Mouse (Mus musculus) myocyte (in vitro differentiated cells): ENCODE measurements around the gene Cfap61. TPM values are rescaled to one million over a fixed set of nuclear protein-coding genes. Genes with fewer than 3 reads are reported as not detected.

ENCODE experiments used
- H3K27me3 ChIP-seq: one replicate; pipeline ENCODE4 v1.6.1; 2011; ENCODE audit not compliant: control insufficient read depth, insufficient read depth, insufficient read length
- H3K36me3 ChIP-seq: one replicate; pipeline ENCODE4 v1.6.1; 2011; ENCODE audit not compliant: control insufficient read depth, insufficient read depth
- H3K4me2 ChIP-seq: one replicate; pipeline ENCODE4 v1.6.1; 2011; ENCODE audit warnings: low read depth, control low read depth
- H3K4me3 ChIP-seq: one replicate; pipeline ENCODE4 v1.5.1; 2011; ENCODE audit warnings: mild to moderate bottlenecking, control low read depth, moderate library complexity
- H3K79me2 ChIP-seq: one replicate; pipeline ENCODE4 v1.6.1; 2011; ENCODE audit not compliant: control insufficient read depth, insufficient read depth
- H3ac ChIP-seq: one replicate; pipeline ENCODE4 v1.6.1; 2011; ENCODE audit not compliant: control insufficient read depth, insufficient read length
- CEBPB ChIP-seq: IDR thresholded peaks from 2 replicates; pipeline ENCODE4 v1.6.1; 2011; ENCODE audit warnings: mild to moderate bottlenecking, moderate library complexity; ENCODE audit not compliant: poor library complexity, insufficient read depth, severe bottlenecking
- E2F4 ChIP-seq: IDR thresholded peaks from one replicate; pipeline ENCODE4 v1.6.1; 2011; ENCODE audit warnings: mild to moderate bottlenecking, control low read depth, moderate library complexity; ENCODE audit not compliant: insufficient read depth
- MAX ChIP-seq: IDR thresholded peaks from one replicate; pipeline ENCODE4 v1.6.1; 2011; ENCODE audit warnings: low read depth, mild to moderate bottlenecking, control low read depth
- MYOD1 ChIP-seq, 3 experiments: IDR thresholded peaks; one replicate each; pipeline ENCODE4 v1.6.1; 2011; ENCODE audit warnings: control low read depth in 2 of 3, low read depth in 2 of 3, mild to moderate bottlenecking in 2 of 3, moderate library complexity in 1 of 3; ENCODE audit not compliant: insufficient read length in 2 of 3, control insufficient read depth in 1 of 3
- MYOG ChIP-seq, 3 experiments: IDR thresholded peaks; one replicate each; pipeline ENCODE4 v1.6.1; 2011; ENCODE audit warnings: control low read depth in 2 of 3, low read depth in 2 of 3, mild to moderate bottlenecking in 2 of 3; ENCODE audit not compliant: insufficient read length in 2 of 3, control insufficient read depth in 1 of 3, insufficient read depth in 1 of 3
- POLR2A ChIP-seq: IDR thresholded peaks from one replicate; pipeline ENCODE4 v1.6.1; 2011; ENCODE audit warnings: low read depth, mild to moderate bottlenecking, control low read depth, moderate library complexity; ENCODE audit not compliant: insufficient read length
- POLR2AphosphoS2 ChIP-seq: IDR thresholded peaks from one replicate; pipeline ENCODE4 v1.6.1; 2011; ENCODE audit warnings: low read depth, control low read depth; ENCODE audit not compliant: insufficient read length
- REST ChIP-seq: IDR thresholded peaks from one replicate; pipeline ENCODE4 v1.6.1; 2011; ENCODE audit warnings: mild to moderate bottlenecking, control low read depth, moderate library complexity; ENCODE audit not compliant: insufficient read depth, insufficient read length
- SRF ChIP-seq: IDR thresholded peaks from one replicate; pipeline ENCODE4 v1.6.1; 2011; ENCODE audit warnings: low read depth; ENCODE audit not compliant: control insufficient read depth, insufficient read length
- TCF12 ChIP-seq: IDR thresholded peaks from one replicate; pipeline ENCODE4 v1.6.1; 2011; ENCODE audit warnings: mild to moderate bottlenecking, control low read depth; ENCODE audit not compliant: poor library complexity, insufficient read depth, severe bottlenecking
- TCF3 ChIP-seq: IDR thresholded peaks from one replicate; pipeline ENCODE4 v1.6.1; 2011; ENCODE audit warnings: low read depth, control low read depth; ENCODE audit not compliant: insufficient read length
- USF1 ChIP-seq: IDR thresholded peaks from one replicate; pipeline ENCODE4 v1.6.1; 2011; ENCODE audit warnings: low read depth, mild to moderate bottlenecking, control low read depth, moderate library complexity
- polyA plus RNA-seq: library from polyadenylated mRNA; unstranded; fragments of >200 nt; fragmentation: generic; extraction: Trizol; gene quantifications from one replicate; pipeline ENCODE4 v1.2.1, GENCODE M21; 2012; ENCODE audit warnings: missing spikeins

The Cfap61 gene
- polyA plus RNA-seq, 1 experiment: 0.06 TPM

DNA sequence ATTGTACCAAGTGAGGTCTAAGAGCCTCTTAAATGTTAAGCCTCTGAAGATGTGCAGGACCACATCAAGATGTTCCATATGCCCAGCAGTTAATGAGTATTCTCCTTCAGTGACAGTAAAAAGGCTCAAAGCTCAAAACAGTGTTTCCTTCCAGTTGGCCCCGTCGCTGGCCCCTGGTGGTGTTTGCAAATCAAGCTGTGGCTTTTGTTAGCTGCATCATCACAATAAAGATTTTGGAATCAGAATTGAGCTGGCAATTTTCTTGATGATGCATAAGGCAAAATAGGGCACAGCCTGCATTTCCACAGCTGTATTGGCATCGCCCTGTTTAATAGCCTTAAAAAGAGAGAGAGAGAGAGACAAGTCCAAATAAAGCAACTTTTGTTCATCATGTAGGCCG lies 45.0 kb downstream of the Cfap61 start:
- no peak overlapping the region for H3K4me2 ChIP-seq
- no peak overlapping the region for H3ac ChIP-seq
- TF ChIP-seq MYOD1 (IDR thresholded peaks at IDR 0.05; ENCODE audit: control insufficient read depth in 1 of 3, insufficient read length in 2 of 3, low read depth in 2 of 3): no peak
- no peak for TF ChIP-seq TCF12
- no peak for TF ChIP-seq TCF3
- TF ChIP-seq MYOG (IDR thresholded peaks at IDR 0.05; ENCODE audit: control insufficient read depth in 1 of 3, insufficient read depth in 1 of 3, insufficient read length in 2 of 3, low read depth in 2 of 3): no peak
- TF ChIP-seq E2F4: no peak
- no peak for TF ChIP-seq CEBPB
- no peak for TF ChIP-seq SRF
- no peak for TF ChIP-seq POLR2AphosphoS2
- TF ChIP-seq REST: no peak
- no peak for TF ChIP-seq USF1
- TF ChIP-seq MAX: no peak
- no peak for TF ChIP-seq POLR2A
- H3K36me3 ChIP-seq: no peaks in the 10 kb centered on the region
- no peaks in the 10 kb centered on the region for H3K79me2 ChIP-seq
- no peak overlapping the region for H3K4me3 ChIP-seq
- H3K27me3 ChIP-seq: peaks cover 19% of the 10 kb centered on the region

GRCm38 (mm10) chr2:145980881-145981280 lies 46.3 kb downstream of the Cfap61 start:
- no peak for TF ChIP-seq MYOG (IDR thresholded peaks at IDR 0.05; ENCODE audit: control insufficient read depth in 1 of 3, insufficient read depth in 1 of 3, insufficient read length in 2 of 3, low read depth in 2 of 3)
- TF ChIP-seq USF1: no peak
- no peak for TF ChIP-seq TCF12
- TF ChIP-seq E2F4: no peak
- TF ChIP-seq POLR2AphosphoS2: no peak
- no peak for TF ChIP-seq MYOD1 (IDR thresholded peaks at IDR 0.05; ENCODE audit: control insufficient read depth in 1 of 3, insufficient read length in 2 of 3, low read depth in 2 of 3)
- TF ChIP-seq SRF: no peak
- no peak for TF ChIP-seq POLR2A
- TF ChIP-seq TCF3: no peak
- TF ChIP-seq REST: no peak
- TF ChIP-seq CEBPB: no peak
- no peak for TF ChIP-seq MAX
- Histone ChIP-seq H3ac (no peak overlapping the region), H3K27me3 (peaks cover 19% of the 10 kb centered on the region), H3K36me3 (no peaks in the 10 kb centered on the region), H3K4me2 (no peak overlapping the region), H3K79me2 (no peaks in the 10 kb centered on the region), H3K4me3 (no peak overlapping the region)

DNA sequence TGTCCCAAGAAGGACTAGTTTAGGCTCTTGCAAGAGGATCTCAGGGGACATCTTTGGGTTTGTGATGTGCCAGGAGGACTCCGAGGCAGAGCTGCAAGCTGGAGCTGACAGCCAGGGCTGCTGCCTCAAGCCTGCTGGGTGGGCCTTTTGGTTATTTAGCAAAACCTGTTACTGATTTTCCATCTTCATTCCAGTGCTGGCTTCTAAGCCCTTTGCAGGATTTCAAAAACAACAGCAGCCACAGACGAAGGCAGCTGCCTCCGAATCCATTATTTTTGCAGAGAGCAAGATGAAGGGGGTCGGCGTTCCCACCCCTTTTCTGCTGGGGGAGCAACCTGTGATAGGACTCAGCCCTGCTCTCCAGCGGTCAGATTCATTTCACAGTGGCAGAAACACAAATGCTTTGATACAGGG lies 47.1 kb downstream of the Cfap61 start:
- TF ChIP-seq POLR2A: no peak
- TF ChIP-seq MYOG (IDR thresholded peaks at IDR 0.05; ENCODE audit: control insufficient read depth in 1 of 3, insufficient read depth in 1 of 3, insufficient read length in 2 of 3, low read depth in 2 of 3): no peak
- TF ChIP-seq MYOD1 (IDR thresholded peaks at IDR 0.05; ENCODE audit: control insufficient read depth in 1 of 3, insufficient read length in 2 of 3, low read depth in 2 of 3): no peak
- TF ChIP-seq POLR2AphosphoS2: no peak
- TF ChIP-seq E2F4: no peak
- no peak for TF ChIP-seq TCF3
- H3K4me2 ChIP-seq: no peak overlapping the region
- H3ac ChIP-seq: no peak overlapping the region

GRCm38 (mm10) chr2:145982317-145983045 lies 47.9 kb downstream of the Cfap61 start:
- no peak overlapping the region for H3ac ChIP-seq
- no peak overlapping the region for H3K4me2 ChIP-seq
- no peaks in the 10 kb centered on the region for H3K79me2 ChIP-seq
- no peaks in the 10 kb centered on the region for H3K36me3 ChIP-seq
- TF ChIP-seq MYOG (IDR thresholded peaks at IDR 0.05; ENCODE audit: control insufficient read depth in 1 of 3, insufficient read depth in 1 of 3, insufficient read length in 2 of 3, low read depth in 2 of 3): no peak
- no peak for TF ChIP-seq E2F4
- TF ChIP-seq SRF: no peak
- no peak for TF ChIP-seq MAX
- no peak for TF ChIP-seq POLR2A
- H3K4me3 ChIP-seq: no peak overlapping the region
- peaks cover 19% of the 10 kb centered on the region for H3K27me3 ChIP-seq

More for the DNA sequence above, 47.1 kb downstream of the Cfap61 start:
- Histone ChIP-seq H3K4me3 (no peak overlapping the region), H3K79me2 (no peaks in the 10 kb centered on the region), H3K27me3 (peaks cover 19% of the 10 kb centered on the region), H3K36me3 (no peaks in the 10 kb centered on the region)

GRCm38 (mm10) chr2:145987757-145988156 lies 53.2 kb downstream of the Cfap61 start:
- no peak overlapping the region for H3ac ChIP-seq
- peaks cover 5% of the 10 kb centered on the region for H3K27me3 ChIP-seq
- no peak overlapping the region for H3K4me3 ChIP-seq
- no peaks in the 10 kb centered on the region for H3K36me3 ChIP-seq
- no peak overlapping the region for H3K4me2 ChIP-seq
- no peak for TF ChIP-seq CEBPB
- no peak for TF ChIP-seq REST
- no peak for TF ChIP-seq TCF3
- TF ChIP-seq SRF: no peak
- H3K79me2 ChIP-seq: no peaks in the 10 kb centered on the region
